Mouse (Mus musculus) liver, embryonic 13.5 days (tissue): ENCODE measurements around the gene Ptn. TPM values are rescaled to one million over a fixed set of nuclear protein-coding genes. Genes with fewer than 3 reads are reported as not detected.

Experiments used
- ATAC-seq: fragments of 200-750 bp; cut with Nextera tagmentation; 2 replicates; pipeline ENCODE4 v1.8.0; 2017; ENCODE audit warnings: low read depth, mild to moderate bottlenecking, moderate number of reproducible peaks, moderate library complexity
- DNase-seq: peaks from one replicate; pipeline ENCODE4 v3.0.0; 2022
- H3K27ac ChIP-seq: fragments of 300-500 bp; sonication (generic); 2 replicates; pipeline ENCODE4 v1.5.1; 2015; ENCODE audit warnings: moderate library complexity, mild to moderate bottlenecking, inconsistent platforms
- H3K27me3 ChIP-seq: fragments of 300-500 bp; sonication (generic); 2 replicates; pipeline ENCODE4 v1.6.1; 2015; ENCODE audit warnings: mild to moderate bottlenecking, inconsistent platforms
- H3K36me3 ChIP-seq: fragments of 300-500 bp; sonication (generic); 2 replicates; pipeline ENCODE4 v1.6.1; 2015; ENCODE audit warnings: mild to moderate bottlenecking, inconsistent platforms
- H3K4me1 ChIP-seq: fragments of 300-500 bp; sonication (generic); replicated peaks from 2 replicates; pipeline ENCODE4 v1.6.1; 2015; ENCODE audit warnings: inconsistent platforms
- H3K4me2 ChIP-seq: fragments of 300-500 bp; sonication (generic); 2 replicates; pipeline ENCODE4 v1.6.1; 2015; ENCODE audit warnings: inconsistent platforms, mild to moderate bottlenecking, moderate library complexity
- H3K4me3 ChIP-seq: fragments of 300-500 bp; sonication (generic); replicated peaks from 2 replicates; pipeline ENCODE4 v1.5.1; 2015; ENCODE audit warnings: mild to moderate bottlenecking, inconsistent platforms
- H3K9ac ChIP-seq: fragments of 300-500 bp; sonication (generic); 2 replicates; pipeline ENCODE4 v1.6.1; 2015; ENCODE audit warnings: mild to moderate bottlenecking, inconsistent platforms
- H3K9me3 ChIP-seq: fragments of 300-500 bp; sonication (generic); replicated peaks from 2 replicates; pipeline ENCODE4 v1.6.1; 2016; ENCODE audit warnings: inconsistent platforms
- WGBS: fragments of 180-500 bp; shearing (Covaris S2); methylation state at CpG from one replicate; pipeline ENCODE4 v1.1.7; 2015; ENCODE audit not compliant: insufficient replicate concordance; 5-methylcytosine and 5-hydroxymethylcytosine counted together
- polyA plus RNA-seq: library from polyadenylated mRNA; unstranded; fragments of >200 nt; fragmentation: Nextera tagmentation; extraction: Ambion mirVana; gene quantifications from 2 replicates; pipeline ENCODE4 v1.2.1, GENCODE M21; 2015

Ptn gene
- polyA plus RNA-seq, 1 experiment from 2014 or later, result 39.9 TPM

- Histone ChIP-seq H3K9me3 (no peaks in the 10 kb centered on the region), H3K27me3 (no peaks in the 10 kb centered on the region), H3K27ac (no peak overlapping the region), H3K4me2 (no peak overlapping the region), H3K9ac (no peak overlapping the region), H3K36me3 (no peaks in the 10 kb centered on the region), H3K4me1 (no peaks in the 10 kb centered on the region), H3K4me3 (no peak overlapping the region)
- no peak for ATAC-seq
- DNase-seq, result no peak
- 50% methylated on average over 3 of the region's 3 CpGs for WGBS
Measured at GRCm38 (mm10) chr6:36835351-36835750, 25.3 kb upstream of the Ptn start.

- no peak for DNase-seq
- Histone ChIP-seq H3K27ac (no peak overlapping the region), H3K9ac (no peak overlapping the region), H3K27me3 (no peaks in the 10 kb centered on the region), H3K36me3 (no peaks in the 10 kb centered on the region), H3K4me3 (no peak overlapping the region), H3K4me2 (no peak overlapping the region), H3K9me3 (no peaks in the 10 kb centered on the region), H3K4me1 (no peaks in the 10 kb centered on the region)
- WGBS, result 58% methylated on average over 4 of the region's 4 CpGs
- no peak for ATAC-seq
Measured at GRCm38 (mm10) chr6:36834695-36835265, 24.8 kb upstream of the Ptn start.

GRCm38 (mm10) chr6:36832681-36833080, 22.7 kb upstream of the Ptn start:
- no peaks in the 10 kb centered on the region for H3K9me3 ChIP-seq
- H3K27me3 ChIP-seq, result no peaks in the 10 kb centered on the region
- H3K36me3 ChIP-seq, result no peaks in the 10 kb centered on the region
- H3K4me2 ChIP-seq, result no peak overlapping the region
- no peaks in the 10 kb centered on the region for H3K4me1 ChIP-seq
- DNase-seq (no peak), ATAC-seq (no peak)
- WGBS, result 62% methylated on average over 4 of the region's 4 CpGs
- no peak overlapping the region for H3K27ac ChIP-seq
- H3K9ac ChIP-seq, result no peak overlapping the region
- H3K4me3 ChIP-seq, result no peak overlapping the region

- H3K9me3 ChIP-seq, result no peaks in the 10 kb centered on the region
- no peak overlapping the region for H3K4me2 ChIP-seq
- H3K27ac ChIP-seq, result no peak overlapping the region
- ATAC-seq (no peak), DNase-seq (no peak)
- no peak overlapping the region for H3K4me3 ChIP-seq
- H3K27me3 ChIP-seq, result no peaks in the 10 kb centered on the region
- 46% methylated on average over 2 of the region's 2 CpGs for WGBS
- no peaks in the 10 kb centered on the region for H3K4me1 ChIP-seq
- H3K9ac ChIP-seq, result no peak overlapping the region
- H3K36me3 ChIP-seq, result no peaks in the 10 kb centered on the region
Measured at GRCm38 (mm10) chr6:36832207-36832606, 22.2 kb upstream of the Ptn start.

- DNase-seq (no peak), ATAC-seq (no peak)
- Histone ChIP-seq H3K27me3 (no peaks in the 10 kb centered on the region), H3K27ac (no peak overlapping the region), H3K9ac (no peak overlapping the region), H3K9me3 (no peaks in the 10 kb centered on the region), H3K36me3 (no peaks in the 10 kb centered on the region), H3K4me2 (no peak overlapping the region), H3K4me1 (no peaks in the 10 kb centered on the region), H3K4me3 (no peak overlapping the region)
- 54% methylated on average over 9 of the region's 9 CpGs for WGBS
Measured at GRCm38 (mm10) chr6:36830371-36830925, 20.4 kb upstream of the Ptn start.

- ATAC-seq (no peak), DNase-seq (no peak)
- Histone ChIP-seq H3K27ac (no peak overlapping the region), H3K4me2 (no peak overlapping the region), H3K36me3 (no peaks in the 10 kb centered on the region), H3K4me3 (no peak overlapping the region), H3K4me1 (no peaks in the 10 kb centered on the region), H3K9ac (no peak overlapping the region), H3K27me3 (no peaks in the 10 kb centered on the region), H3K9me3 (no peaks in the 10 kb centered on the region)
Measured at GRCm38 (mm10) chr6:36819784-36820050, 9.7 kb upstream of the Ptn start.

GRCm38 (mm10) chr6:36819019-36819783, 9.2 kb upstream of the Ptn start:
- no peaks in the 10 kb centered on the region for H3K27me3 ChIP-seq
- no peaks in the 10 kb centered on the region for H3K36me3 ChIP-seq
- no peak overlapping the region for H3K4me2 ChIP-seq
- WGBS, result 49% methylated on average over 8 of the region's 8 CpGs
- DNase-seq, result no peak
- H3K9me3 ChIP-seq, result no peaks in the 10 kb centered on the region
- no peak overlapping the region for H3K4me3 ChIP-seq
- ATAC-seq, result no peak
- H3K27ac ChIP-seq, result no peak overlapping the region
- no peak overlapping the region for H3K9ac ChIP-seq
- no peaks in the 10 kb centered on the region for H3K4me1 ChIP-seq

GRCm38 (mm10) chr6:36818281-36819018, 8.4 kb upstream of the Ptn start:
- no peak overlapping the region for H3K4me2 ChIP-seq
- ATAC-seq, result no peak
- H3K27ac ChIP-seq, result no peak overlapping the region
- H3K36me3 ChIP-seq, result no peaks in the 10 kb centered on the region
- no peaks in the 10 kb centered on the region for H3K9me3 ChIP-seq
- H3K4me1 ChIP-seq, result no peaks in the 10 kb centered on the region
- H3K4me3 ChIP-seq, result no peak overlapping the region
- DNase-seq, result no peak
- WGBS, result 51% methylated on average over 4 of the region's 4 CpGs
- no peak overlapping the region for H3K9ac ChIP-seq
- no peaks in the 10 kb centered on the region for H3K27me3 ChIP-seq

- Histone ChIP-seq H3K4me1 (no peaks in the 10 kb centered on the region), H3K4me2 (no peak overlapping the region), H3K4me3 (no peak overlapping the region), H3K27me3 (no peaks in the 10 kb centered on the region), H3K9me3 (no peaks in the 10 kb centered on the region), H3K9ac (no peak overlapping the region), H3K36me3 (no peaks in the 10 kb centered on the region), H3K27ac (no peak overlapping the region)
- 67% methylated on average over 3 of the region's 3 CpGs for WGBS
- DNase-seq, result no peak
- no peak for ATAC-seq
Measured at GRCm38 (mm10) chr6:36816666-36817065, 6.6 kb upstream of the Ptn start.

GRCm38 (mm10) chr6:36815992-36816391, 6.0 kb upstream of the Ptn start:
- Histone ChIP-seq H3K27ac (no peak overlapping the region), H3K4me2 (no peak overlapping the region), H3K9me3 (no peaks in the 10 kb centered on the region), H3K9ac (no peak overlapping the region), H3K36me3 (no peaks in the 10 kb centered on the region), H3K4me3 (no peak overlapping the region), H3K4me1 (no peaks in the 10 kb centered on the region), H3K27me3 (no peaks in the 10 kb centered on the region)
- ATAC-seq (no peak), DNase-seq (no peak)
- WGBS, result 51% methylated on average over 2 of the region's 2 CpGs

- 47% methylated on average over 7 of the region's 7 CpGs for WGBS
- peaks cover 10% of the 10 kb centered on the region for H3K27me3 ChIP-seq
- no peaks in the 10 kb centered on the region for H3K4me1 ChIP-seq
- H3K9me3 ChIP-seq, result no peaks in the 10 kb centered on the region
- no peak overlapping the region for H3K4me2 ChIP-seq
- H3K9ac ChIP-seq, result no peak overlapping the region
- H3K36me3 ChIP-seq, result no peaks in the 10 kb centered on the region
- no peak overlapping the region for H3K27ac ChIP-seq
- H3K4me3 ChIP-seq, result no peak overlapping the region
- DNase-seq (no peak), ATAC-seq (no peak)
Measured at GRCm38 (mm10) chr6:36812666-36813515, 2.9 kb upstream of the Ptn start.
